Mouse (Mus musculus): Measurements from ENCODE around the gene Litaf.
A peak's percentile ranks its signal among the peaks of the same experiment; 100 is the strongest.

Litaf gene

GRCm38 (mm10) chr16:11066029-11066832 lies at the start of gene Litaf:
Gene Litaf (minus strand): TSS chr16:11066157.
- DNase-seq (ENCODE audit: low spot score): peak; percentile 89

- DNase-seq (ENCODE audit: low spot score): no peak
These were observed 43.3 kb upstream of the Litaf start for GRCm38 (mm10) chr16:11109198-11109740.

DNA sequence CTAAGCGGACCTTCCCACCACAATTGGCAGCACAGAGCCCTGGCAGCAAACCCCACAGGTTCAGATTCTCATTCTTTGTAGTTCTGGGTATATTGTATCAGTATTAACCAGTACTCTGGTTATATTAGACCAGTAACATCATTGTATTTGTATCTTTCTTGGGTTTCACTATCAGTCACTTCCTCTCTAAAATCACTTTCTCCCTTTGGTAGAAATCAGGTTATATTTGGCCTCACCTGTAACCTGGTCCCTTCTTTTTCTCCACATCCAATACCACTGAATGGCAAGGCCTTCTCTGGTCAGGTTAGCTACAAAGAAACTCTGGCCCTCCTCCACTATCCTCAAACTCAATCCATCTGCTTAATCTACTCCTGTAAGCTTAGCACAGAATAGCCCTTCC lies 38.9 kb upstream of the Litaf start:
- no peak for DNase-seq (ENCODE audit: low spot score)

GRCm38 (mm10) chr16:11097301-11097700 lies 31.3 kb upstream of the Litaf start:
- DNase-seq (ENCODE audit: low spot score): no peak

- DNase-seq (ENCODE audit: low spot score): no peak
These were observed 27.9 kb upstream of the Litaf start for GRCm38 (mm10) chr16:11093717-11094386.

GRCm38 (mm10) chr16:11092523-11092922 lies 26.6 kb upstream of the Litaf start:
- no peak for DNase-seq (ENCODE audit: low spot score)

GRCm38 (mm10) chr16:11092061-11092460 lies 26.1 kb upstream of the Litaf start:
- no peak for DNase-seq (ENCODE audit: low spot score)

GRCm38 (mm10) chr16:11090836-11091570 lies 25.0 kb upstream of the Litaf start:
- DNase-seq (ENCODE audit: low spot score): no peak

- no peak for DNase-seq (ENCODE audit: low spot score)
These were observed 21.1 kb upstream of the Litaf start for GRCm38 (mm10) chr16:11086856-11087588.

- no peak for DNase-seq (ENCODE audit: low spot score)
These were observed 20.3 kb upstream of the Litaf start for GRCm38 (mm10) chr16:11086299-11086698.

DNA sequence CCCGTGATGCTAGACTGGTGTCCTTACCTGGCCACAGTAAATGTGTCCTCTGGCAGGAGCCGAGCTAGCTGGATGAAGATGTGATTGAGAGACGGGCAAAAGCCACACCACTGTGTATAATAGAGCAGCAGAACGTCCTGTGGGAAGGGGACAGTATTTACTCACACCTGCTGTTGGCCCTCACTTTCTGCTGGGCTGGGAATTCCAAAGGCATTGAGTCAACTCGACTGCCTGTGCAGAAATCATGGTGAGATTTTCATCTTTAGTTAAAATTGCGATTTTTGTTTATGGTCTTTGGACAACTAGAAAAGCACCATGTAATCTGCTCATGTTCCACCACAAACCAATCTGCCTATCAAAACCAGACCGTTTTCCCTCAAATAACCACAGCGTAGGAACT lies 18.2 kb upstream of the Litaf start:
- DNase-seq (ENCODE audit: low spot score): no peak

- DNase-seq (ENCODE audit: low spot score): no peak
These were observed 12.4 kb upstream of the Litaf start for GRCm38 (mm10) chr16:11078216-11078869.

- DNase-seq (ENCODE audit: low spot score): peak; percentile 49
These were observed 11.7 kb upstream of the Litaf start for GRCm38 (mm10) chr16:11077601-11078201.

DNA sequence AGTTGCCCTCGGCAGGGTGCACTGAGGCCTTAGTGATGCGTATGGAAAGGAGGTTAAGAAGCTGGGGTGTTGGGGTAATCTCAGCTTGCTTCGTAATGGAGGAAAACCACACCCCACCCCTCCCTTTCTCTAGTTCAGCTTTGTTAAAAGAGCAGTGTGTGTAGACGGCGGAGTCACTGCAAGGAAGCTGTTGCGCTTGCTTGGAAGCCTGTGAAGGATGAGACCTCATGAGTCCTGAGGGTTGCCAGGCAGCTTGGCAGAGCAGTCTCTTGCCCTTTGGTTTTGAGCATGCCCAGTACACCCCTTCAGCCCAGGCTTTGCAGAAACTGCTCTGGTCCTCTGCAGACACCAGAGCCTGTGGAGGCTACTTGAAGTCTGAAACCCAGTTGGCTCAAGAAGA lies 7.1 kb upstream of the Litaf start:
- no peak for DNase-seq (ENCODE audit: low spot score)

DNA sequence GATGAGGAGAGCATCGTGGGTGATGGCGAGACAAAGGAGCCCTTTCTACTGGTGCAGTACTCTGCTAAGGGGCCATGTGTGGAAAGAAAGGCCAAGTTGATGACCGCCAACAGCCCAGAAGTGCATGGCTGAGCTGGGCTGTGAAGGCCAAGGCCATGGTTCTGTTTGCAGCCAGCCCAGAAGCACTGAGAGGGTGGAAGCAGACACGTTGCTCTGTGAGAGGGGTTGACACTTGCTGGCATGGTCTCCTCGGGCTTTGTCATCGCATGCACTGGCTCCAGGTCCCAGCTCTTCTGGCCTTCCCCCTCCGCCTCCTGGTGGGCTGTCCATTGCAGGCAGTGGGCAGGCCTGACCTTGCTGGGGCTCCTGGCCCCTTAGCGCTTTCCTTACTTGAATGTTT lies 6.5 kb upstream of the Litaf start:
- no peak for DNase-seq (ENCODE audit: low spot score)

GRCm38 (mm10) chr16:11071887-11072286 lies 5.9 kb upstream of the Litaf start:
- DNase-seq (ENCODE audit: low spot score): no peak

- DNase-seq (ENCODE audit: low spot score): no peak
These were observed 5.2 kb upstream of the Litaf start for GRCm38 (mm10) chr16:11071176-11071575.

GRCm38 (mm10) chr16:11069710-11070420 lies 3.9 kb upstream of the Litaf start:
- DNase-seq (ENCODE audit: low spot score): no peak

GRCm38 (mm10) chr16:11069271-11069670 lies 3.3 kb upstream of the Litaf start:
- no peak for DNase-seq (ENCODE audit: low spot score)

DNA sequence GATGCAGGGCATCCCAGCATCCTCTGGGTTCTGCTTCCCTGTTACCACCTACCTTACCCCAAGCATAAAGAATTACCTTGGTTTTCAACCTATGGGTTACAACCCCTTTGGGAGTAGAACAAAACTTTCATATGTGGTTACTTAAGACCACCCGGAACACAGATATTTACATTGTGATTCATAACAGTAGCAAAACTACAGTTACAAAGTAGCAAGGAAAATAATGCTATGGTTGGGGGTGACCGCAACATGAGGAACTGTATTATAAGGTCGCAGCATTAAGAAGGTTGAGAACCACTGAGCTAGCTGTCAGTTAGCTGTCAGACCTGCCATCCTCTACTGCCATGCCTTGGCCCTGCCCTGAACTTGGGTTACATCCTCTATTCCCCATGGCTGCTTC lies 2.7 kb upstream of the Litaf start:
- no peak for DNase-seq (ENCODE audit: low spot score)

Measured in spleen, adult 12 weeks (tissue).